Mouse (Mus musculus) layer of hippocampus, postnatal 14 days (tissue): ENCODE data around the gene Lrrc42. TPM values are rescaled to one million over a fixed set of nuclear protein-coding genes. Genes with fewer than 3 reads are reported as not detected.

Experiments
- DNase-seq, 2 experiments: peaks; one replicate each; pipeline ENCODE4 v3.0.0; 2021 to 2022; ENCODE audit warnings: low spot score in 2 of 2, mixed read lengths in 1 of 2
- total RNA-seq, 2 experiments: library from RNA; stranded (reverse); gene quantifications; 2 replicates each; pipeline ENCODE4 v1.2.3; 2021

Gene Lrrc42
- total RNA-seq, 2 experiments from 2014 or later = 38.5 to 42.3 TPM

- no peak for DNase-seq
These were observed 50.3 kb downstream of the Lrrc42 start for GRCm38 (mm10) chr4:107203001-107203400.

DNA sequence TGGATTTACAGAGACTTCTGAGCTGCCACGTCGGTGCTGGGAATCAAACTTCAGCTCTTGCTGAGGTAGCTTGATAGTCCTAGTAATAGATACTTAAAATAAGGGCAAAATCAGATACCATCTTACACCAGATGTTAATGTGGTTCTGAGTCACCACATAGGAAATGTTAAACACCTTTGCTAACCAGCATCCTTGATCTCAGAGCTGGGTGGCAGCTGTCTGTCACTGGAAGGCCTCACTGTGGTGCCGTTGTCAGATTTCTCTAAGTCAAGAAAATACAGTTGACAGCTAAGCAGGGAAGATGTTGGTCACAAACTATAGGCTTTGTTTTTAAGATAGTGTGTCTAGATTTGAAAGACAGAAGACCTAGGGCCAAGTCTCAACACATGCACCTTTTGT, 51.6 kb downstream of the Lrrc42 start:
- DNase-seq = no peak

DNA sequence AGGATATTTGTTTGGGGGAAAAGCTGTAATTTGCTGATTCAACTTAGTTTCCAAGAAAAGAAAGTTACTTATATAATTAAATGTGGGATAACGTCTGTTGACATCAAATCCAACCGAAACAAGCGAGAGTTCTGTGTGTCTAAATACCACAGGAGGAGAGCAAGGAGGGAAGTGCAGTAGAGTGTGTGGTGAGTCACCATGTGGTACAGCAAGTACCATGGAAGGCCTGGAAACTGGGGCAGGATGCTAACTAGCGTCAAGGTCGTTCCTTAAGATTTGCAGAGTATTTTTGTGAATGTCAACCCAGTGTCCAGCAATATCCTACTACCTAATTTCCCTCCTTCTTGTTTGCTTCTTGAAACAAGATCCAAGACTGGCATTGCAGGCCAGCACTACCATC, 55.3 kb downstream of the Lrrc42 start:
- DNase-seq = no peak

- no peak for DNase-seq
These were observed 56.9 kb downstream of the Lrrc42 start for GRCm38 (mm10) chr4:107196454-107196853.

- no peak for DNase-seq
These were observed 59.5 kb downstream of the Lrrc42 start for GRCm38 (mm10) chr4:107193841-107194240.

GRCm38 (mm10) chr4:107185703-107186102, 67.6 kb downstream of the Lrrc42 start:
- DNase-seq = no peak

Other genes with a start within 250 kb of the Lrrc42 start
- gene Mrpl37, start 186.7 kb downstream of the Lrrc42 start, total RNA-seq = 10 to 100 TPM; 66.5 to 69.1 TPM
- gene Cyb5rl, start 186.5 kb downstream of the Lrrc42 start, total RNA-seq = 10 to 100 TPM; 11.0 to 12.4 TPM
- not detected for gene Cdcp2, start 156.6 kb downstream of the Lrrc42 start, total RNA-seq
- gene Tmem59, start 75.1 kb downstream of the Lrrc42 start, total RNA-seq = 100 to 1,000 TPM; 187 to 193 TPM
- 10 to 100 TPM; 19.6 to 21.1 TPM for gene Tceanc2, start 74.4 kb downstream of the Lrrc42 start, total RNA-seq
- under 1 TPM in 1 of 2 experiments, not detected in 1; 0.41 TPM for gene Ldlrad1, start 44.4 kb downstream of the Lrrc42 start, total RNA-seq
- gene Hspb11, start 61 bp upstream of the Lrrc42 start, total RNA-seq = 10 to 100 TPM; 19.3 to 21.3 TPM
- not detected for gene Dio1, start 53.6 kb upstream of the Lrrc42 start, total RNA-seq
- 10 to 100 TPM; 49.9 to 53.6 TPM for gene Yipf1, start 60.8 kb upstream of the Lrrc42 start, total RNA-seq
- 10 to 100 TPM; 15.2 to 15.4 TPM for gene Ndc1, start 114.3 kb upstream of the Lrrc42 start, total RNA-seq
- gene Glis1, start 181.1 kb upstream of the Lrrc42 start, total RNA-seq = 1 to 10 TPM; 1.1 to 1.3 TPM